Mouse (Mus musculus) heart, embryonic 14.5 days (tissue): ENCODE data around the gene Ikzf5. TPM values are rescaled to one million over a fixed set of nuclear protein-coding genes. Genes with fewer than 3 reads are reported as not detected.
A peak's percentile ranks its signal among the peaks of the same experiment; 100 is the strongest.

Experiments
- ATAC-seq: fragments of 200-750 bp; cut with Nextera tagmentation; 2 replicates; pipeline ENCODE4 v1.8.0; 2017; ENCODE audit warnings: low read depth, moderate TSS enrichment; ENCODE audit not compliant: insufficient number of reproducible peaks, insufficient read depth, low FRiP score
- H3K27ac ChIP-seq, 2 experiments: fragments of 200-500 bp in 1 of 2; fragments of 300-500 bp in 1 of 2; sonication (generic) in 1 of 2; replicated peaks in 1 of 2; 2 replicates each; pipeline ENCODE4 v1.5.1; 2012 to 2014; ENCODE audit warnings: low read depth in 2 of 2, low read length in 2 of 2, control low read depth in 1 of 2, mild to moderate bottlenecking in 1 of 2, mixed read lengths in 1 of 2; ENCODE audit not compliant: control insufficient read depth in 1 of 2, insufficient read depth in 1 of 2
- H3K27me3 ChIP-seq: fragments of 300-500 bp; sonication (generic); 2 replicates; pipeline ENCODE4 v1.6.1; 2014; ENCODE audit warnings: mild to moderate bottlenecking, low read length, control low read depth; ENCODE audit not compliant: control insufficient read depth, insufficient read depth
- H3K36me3 ChIP-seq: fragments of 300-500 bp; sonication (generic); 2 replicates; pipeline ENCODE4 v1.6.1; 2014; ENCODE audit warnings: mild to moderate bottlenecking, control low read depth, low read length, mixed read lengths; ENCODE audit not compliant: control insufficient read depth, insufficient read depth
- H3K4me1 ChIP-seq, 2 experiments: fragments of 200-500 bp in 1 of 2; fragments of 300-500 bp in 1 of 2; sonication (generic) in 1 of 2; 2 replicates each; pipeline ENCODE4 v1.6.1; 2012 to 2014; ENCODE audit warnings: low read length in 2 of 2, control low read depth in 1 of 2, mixed read lengths in 1 of 2; ENCODE audit not compliant: control insufficient read depth in 2 of 2, insufficient read depth in 2 of 2
- H3K4me2 ChIP-seq: fragments of 300-500 bp; sonication (generic); 2 replicates; pipeline ENCODE4 v1.6.1; 2014; ENCODE audit warnings: mild to moderate bottlenecking, low read length
- H3K4me3 ChIP-seq, 2 experiments: fragments of 200-500 bp in 1 of 2; fragments of 300-500 bp in 1 of 2; sonication (generic) in 1 of 2; 2 replicates each; pipeline ENCODE4 v1.5.1; 2012 to 2014; ENCODE audit warnings: low read length in 2 of 2, mild to moderate bottlenecking in 2 of 2, control low read depth in 1 of 2, low read depth in 1 of 2, moderate library complexity in 1 of 2; ENCODE audit not compliant: control insufficient read depth in 1 of 2, insufficient read depth in 1 of 2
- H3K9ac ChIP-seq: fragments of 300-500 bp; sonication (generic); 2 replicates; pipeline ENCODE4 v1.6.1; 2014; ENCODE audit warnings: mild to moderate bottlenecking, low read length
- H3K9me3 ChIP-seq: fragments of 300-500 bp; sonication (generic); 2 replicates; pipeline ENCODE4 v1.6.1; 2016; ENCODE audit warnings: low read length, control low read depth; ENCODE audit not compliant: control insufficient read depth
- whole genome bisulfite sequencing: fragments of 180-500 bp; shearing (Covaris S2); extraction: QIAGEN DNeasy Blood & Tissue Kit; methylation state at CpG from one replicate; pipeline ENCODE4 v1.1.7; 2014; 5-methylcytosine and 5-hydroxymethylcytosine counted together
- polyA plus RNA-seq: library from polyadenylated mRNA; unstranded; fragments of >200 nt; fragmentation: Nextera tagmentation; extraction: Ambion mirVana; gene quantifications from 2 replicates; pipeline ENCODE4 v1.2.1, GENCODE M21; 2014

Ikzf5 gene
- polyA plus RNA-seq, 1 experiment from 2014 or later = 11.3 TPM

GRCm38 (mm10) chr7:131371470-131371860 lies 38.9 kb downstream of the Ikzf5 start:
- peak overlapping the region; percentile 85 for H3K9ac ChIP-seq
- H3K4me3 ChIP-seq = peak overlapping the region; percentile 63 to 74
- H3K27me3 ChIP-seq = no peaks in the 10 kb centered on the region; the same call in 1 of the 2 replicates
- peak overlapping the region; percentile 65 for H3K4me2 ChIP-seq
- H3K27ac ChIP-seq = peak overlapping the region; percentile 93
- ATAC-seq = peak; percentile 33; the same call in 1 of the 2 replicates
- peaks cover 0 to 6% of the 10 kb centered on the region in 2 experiments; a peak in 3 of 4 replicates for H3K4me1 ChIP-seq
- WGBS = 6% methylated on average over 9 of the region's 9 CpGs
- H3K36me3 ChIP-seq = peaks cover 14% of the 10 kb centered on the region
- no peaks in the 10 kb centered on the region for H3K9me3 ChIP-seq

- peak within 1 kb of the TSS; percentile 63 to 74 for H3K4me3 ChIP-seq
- no peaks in the 10 kb centered on the region for H3K9me3 ChIP-seq
- peak within 1 kb of the TSS; percentile 85 for H3K9ac ChIP-seq
- peak; percentile 95 for ATAC-seq
- peaks cover 14% of the 10 kb centered on the region for H3K36me3 ChIP-seq
- H3K4me2 ChIP-seq = peak within 1 kb of the TSS; percentile 65
- H3K27me3 ChIP-seq = no peaks in the 10 kb centered on the region; the same call in 1 of the 2 replicates
- peaks cover 0 to 6% of the 10 kb centered on the region in 2 experiments; a peak in 3 of 4 replicates for H3K4me1 ChIP-seq
- WGBS = 4% methylated on average over 47 of the region's 47 CpGs
- peak within 1 kb of the TSS; percentile 93 for H3K27ac ChIP-seq
Measured at GRCm38 (mm10) chr7:131370648-131371469, 39.5 kb downstream of the Ikzf5 start, which contains the start of gene Pstk. Gene Pstk, plus strand, starts transcription at chr7:131371141.

DNA sequence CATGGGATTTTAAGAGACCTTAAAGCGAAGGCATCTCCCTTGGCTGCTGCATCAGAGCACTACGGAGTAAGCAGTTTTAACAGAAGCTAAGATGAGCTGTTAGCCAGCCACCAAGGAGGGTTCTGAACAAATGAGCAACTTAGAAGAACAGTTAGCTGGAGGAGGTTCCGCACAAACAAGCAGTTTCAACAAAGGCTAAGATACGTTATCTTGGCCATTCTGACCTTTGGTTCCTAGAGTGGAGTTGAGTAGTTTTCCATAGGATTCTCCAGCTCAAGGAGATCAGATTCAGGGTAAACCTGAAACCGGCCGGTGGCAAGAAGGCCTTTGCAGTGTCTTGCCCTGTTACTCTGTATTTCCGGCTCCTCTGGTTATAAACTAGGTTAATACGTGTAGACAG lies 46.2 kb downstream of the Ikzf5 start:
- no peak overlapping the region for H3K9ac ChIP-seq
- H3K27me3 ChIP-seq = no peaks in the 10 kb centered on the region; the same call in 1 of the 2 replicates
- 83% methylated on average over 8 of the region's 8 CpGs for WGBS
- H3K9me3 ChIP-seq = no peaks in the 10 kb centered on the region
- no peak overlapping the region for H3K27ac ChIP-seq
- H3K4me2 ChIP-seq = no peak overlapping the region
- H3K4me3 ChIP-seq = no peak overlapping the region
- no peak for ATAC-seq
- H3K4me1 ChIP-seq = peaks cover 2 to 10% of the 10 kb centered on the region in 2 experiments; a peak in 3 of 4 replicates
- peaks cover 13% of the 10 kb centered on the region; the same call in 1 of the 2 replicates for H3K36me3 ChIP-seq

- peak within 1 kb of the TSS; percentile 77 to 95 for H3K4me3 ChIP-seq
- WGBS = under 1% methylated on average over 55 of the region's 55 CpGs
- peak within 1 kb of the TSS; percentile 97 for H3K27ac ChIP-seq
- H3K9me3 ChIP-seq = no peaks in the 10 kb centered on the region
- H3K36me3 ChIP-seq = peaks cover 27% of the 10 kb centered on the region
- ATAC-seq = peak; percentile 97
- peak within 1 kb of the TSS; percentile 93 for H3K9ac ChIP-seq
- peak within 1 kb of the TSS; percentile 95 for H3K4me2 ChIP-seq
- peaks cover 2 to 10% of the 10 kb centered on the region in 2 experiments; a peak in 3 of 4 replicates for H3K4me1 ChIP-seq
- H3K27me3 ChIP-seq = no peaks in the 10 kb centered on the region
Measured at GRCm38 (mm10) chr7:131362615-131363300, 47.6 kb downstream of the Ikzf5 start, which contains the start of gene 2310057M21Rik. Gene 2310057M21Rik, minus strand, starts transcription at chr7:131362759.

- Histone ChIP-seq H3K27ac (peak overlapping the region; percentile 92 to 97), H3K36me3 (peaks cover 32% of the 10 kb centered on the region), H3K27me3 (no peaks in the 10 kb centered on the region), H3K4me1 (peaks cover 2 to 10% of the 10 kb centered on the region in 2 experiments; a peak in 3 of 4 replicates), H3K9me3 (no peaks in the 10 kb centered on the region), H3K9ac (peak overlapping the region; percentile 93), H3K4me2 (peak overlapping the region; percentile 95), H3K4me3 (peak overlapping the region; percentile 77 to 95)
- under 1% methylated on average over 35 of the region's 35 CpGs for WGBS
- peak; percentile 75 for ATAC-seq
Measured at GRCm38 (mm10) chr7:131362269-131362614, 48.1 kb downstream of the Ikzf5 start.

DNA sequence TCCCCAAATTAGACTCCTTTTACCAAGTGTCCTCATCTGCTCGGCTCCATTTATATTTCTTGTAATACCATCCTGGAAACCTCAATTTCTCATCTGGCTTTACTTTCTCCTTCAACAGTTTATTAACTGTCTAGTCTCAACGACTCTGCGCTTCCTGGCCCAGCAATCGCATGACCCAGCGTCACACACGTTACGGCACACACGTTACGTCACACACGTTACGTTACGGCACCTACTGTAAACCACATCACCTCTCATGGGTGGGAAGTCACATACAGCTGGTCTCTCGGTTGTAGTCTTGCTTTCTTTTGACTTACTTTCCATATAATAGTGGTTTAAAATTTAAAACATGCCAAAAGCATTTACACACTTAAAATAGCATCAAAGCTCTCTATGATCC lies 54.2 kb downstream of the Ikzf5 start:
- 96% methylated on average over 13 of the region's 13 CpGs for WGBS
- peaks cover 76% of the 10 kb centered on the region for H3K36me3 ChIP-seq
- H3K4me2 ChIP-seq = no peak overlapping the region
- H3K4me1 ChIP-seq = peaks cover 0 to 3% of the 10 kb centered on the region in 2 experiments; a peak in 1 of 4 replicates
- no peak overlapping the region for H3K9ac ChIP-seq
- no peaks in the 10 kb centered on the region for H3K27me3 ChIP-seq
- no peak overlapping the region for H3K27ac ChIP-seq
- H3K9me3 ChIP-seq = no peaks in the 10 kb centered on the region
- no peak for ATAC-seq
- H3K4me3 ChIP-seq = no peak overlapping the region

GRCm38 (mm10) chr7:131345856-131346541 lies 64.3 kb downstream of the Ikzf5 start:
- no peak overlapping the region for H3K4me3 ChIP-seq
- peaks cover 80% of the 10 kb centered on the region for H3K36me3 ChIP-seq
- no peak overlapping the region for H3K27ac ChIP-seq
- ATAC-seq = no peak
- no peak overlapping the region for H3K9ac ChIP-seq
- no peaks in the 10 kb centered on the region for H3K9me3 ChIP-seq
- 88% methylated on average over 7 of the region's 7 CpGs for WGBS
- no peaks in the 10 kb centered on the region for H3K4me1 ChIP-seq
- no peak overlapping the region for H3K4me2 ChIP-seq
- no peaks in the 10 kb centered on the region for H3K27me3 ChIP-seq
